ENCODE assay signal across 8 mouse cellular contexts in genomic region chr10:87859453-87859852, GRCm38 (mm10). TPM values are rescaled to one million over a fixed set of nuclear protein-coding genes. Genes with fewer than 3 reads are reported as not detected.
DNase-seq lines count a peak whose midpoint lies in the region; ATAC-seq lines count a peak whose summit lies in the region.

No protein-coding gene starts in this region.

- intact Hi-C loops in left cerebral cortex, postnatal 4 days (cut with DNase I) = loop anchor here (10.0 kb wide), 1 partner anchor 445 kb away; no protein-coding TSS in a partner anchor

- H3K9me3 ChIP-seq in hindbrain, embryonic 12.5 days (replicated peaks) = no peaks in the 10 kb centered on the region
- no peaks in the 10 kb centered on the region for H3K9me3 ChIP-seq in midbrain, embryonic 10.5 days (replicated peaks)

- peak overlapping the region; percentile 40 for H3K4me3 ChIP-seq in hindbrain, embryonic 12.5 days
- H3K4me3 ChIP-seq in midbrain, embryonic 10.5 days = peak overlapping the region; percentile 58

- WGBS in hindbrain, embryonic 12.5 days = 21% methylated on average over 10 of the region's 10 CpGs
- 26% methylated on average over 10 of the region's 10 CpGs for WGBS in midbrain, embryonic 10.5 days

- no peaks in the 10 kb centered on the region for H3K36me3 ChIP-seq in hindbrain, embryonic 12.5 days
- no peaks in the 10 kb centered on the region for H3K36me3 ChIP-seq in midbrain, embryonic 10.5 days

- DNase-seq in embryo, embryonic 10.5 days (ENCODE audit: low spot score) = peak; percentile 46
- DNase-seq in embryo, embryonic 10 days (ENCODE audit: low spot score) = no peak
- peak; percentile 26 for DNase-seq in brain, adult 2 months (ENCODE audit: low read depth, low spot score)
- no peak for DNase-seq in midbrain, embryonic 10.5 days (ENCODE audit: low spot score)
- no peak for DNase-seq in thymus, postnatal 0 days (ENCODE audit: low spot score)
- no peak for DNase-seq in left cerebral cortex, postnatal 4 days
- DNase-seq in layer of hippocampus, adult 9-11 months = no peak

- H3K9ac ChIP-seq in hindbrain, embryonic 12.5 days = no peak overlapping the region; the same call in 1 of the 2 replicates

- H3K4me1 ChIP-seq in hindbrain, embryonic 12.5 days = peaks cover 26% of the 10 kb centered on the region
- H3K4me1 ChIP-seq in midbrain, embryonic 10.5 days = peaks cover 44% of the 10 kb centered on the region

- peak overlapping the region; percentile 81 for H3K4me2 ChIP-seq in hindbrain, embryonic 12.5 days (replicated peaks)

- peak overlapping the region; percentile 9; the same call in 1 of the 2 replicates for H3K27ac ChIP-seq in hindbrain, embryonic 12.5 days
- no peak overlapping the region for H3K27ac ChIP-seq in midbrain, embryonic 10.5 days (replicated peaks)

- H3K27me3 ChIP-seq in hindbrain, embryonic 12.5 days = 0 out of 2 replicates have a peak, but pooled peaks cover 5% of the 10 kb centered on the region
- H3K27me3 ChIP-seq in midbrain, embryonic 10.5 days (ENCODE audit: low read depth, poor library complexity, severe bottlenecking) = peaks cover 46% of the 10 kb centered on the region

- ATAC-seq in hindbrain, embryonic 12.5 days (ENCODE audit: low FRiP score) = no peak

RNA-seq across cellular contexts. Expression of gene Igf1, which starts 1.4 kb away (rescaled TPM):
- polyA plus RNA-seq in hindbrain, embryonic 12.5 days (2016; fragmentation: Nextera tagmentation; extraction: Ambion mirVana) = 21.3 and 32.7 TPM in 2 replicates
- polyA plus RNA-seq in midbrain, embryonic 10.5 days (2016; fragmentation: Nextera tagmentation; extraction: Ambion mirVana) = 13.1 and 13.8 TPM in 2 replicates
- 15.2 and 17.8 TPM in 2 replicates for polyA plus RNA-seq in thymus, postnatal 0 days (2015; fragmentation: Nextera tagmentation; extraction: Ambion mirVana)
- 10 to 100 TPM; 14.5 to 14.7 TPM for total RNA-seq in left cerebral cortex, postnatal 4 days (2021)

Comparison
In these comparisons a context has a peak if more than half of its experiments do, and no peak if none do; other contexts are left out.
1. DNase-seq: peak in embryo, embryonic 10.5 days (single experiment) and brain, adult 2 months (single experiment); none in embryo, embryonic 10 days (single experiment), midbrain, embryonic 10.5 days (single experiment), thymus, postnatal 0 days (single experiment), left cerebral cortex, postnatal 4 days (single experiment) and layer of hippocampus, adult 9-11 months (single experiment).